22 mouse cellular contexts compared by ENCODE assay signal in the genomic region with DNA sequence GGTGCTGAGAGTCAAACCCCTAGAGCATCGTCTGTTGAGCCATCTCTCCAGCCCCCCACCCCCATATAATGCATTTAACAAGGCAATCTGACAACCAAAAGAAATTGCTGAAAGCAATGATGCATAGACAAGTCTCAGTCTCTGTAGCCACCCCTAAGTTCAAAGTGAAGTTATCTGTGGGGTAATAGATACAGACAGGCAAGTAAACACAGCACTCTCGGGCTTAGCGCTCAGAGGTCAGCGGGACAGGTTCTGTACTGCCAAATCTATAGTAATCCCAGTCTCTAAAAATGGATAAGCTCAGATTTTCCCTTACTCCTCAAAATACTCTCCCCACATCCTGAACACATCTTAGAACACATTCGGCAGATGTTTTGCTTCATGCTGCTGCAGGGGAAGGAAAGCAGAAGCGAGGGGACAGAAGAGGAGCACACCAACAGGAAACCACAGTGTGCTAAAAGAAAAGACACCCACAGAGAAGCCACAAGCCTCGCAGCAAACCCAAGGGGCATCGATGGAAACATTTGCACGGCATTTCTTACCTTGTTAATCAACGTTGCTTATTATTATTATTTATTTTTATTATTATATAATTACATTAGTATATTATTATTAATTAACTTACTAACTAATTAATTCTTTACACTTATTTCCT. TPM values are rescaled to one million over a fixed set of nuclear protein-coding genes. Genes with fewer than 3 reads are reported as not detected.
A peak's percentile ranks its signal among the peaks of the same experiment; 100 is the strongest.
DNase-seq lines count a peak whose midpoint lies in the region; ATAC-seq lines count a peak whose summit lies in the region.
"Had no signal": no experiment of that assay in that cellular context is flagged by ENCODE, and none has a peak within 500 bp of the region (broad histone marks: within the 10 kb centered on the region; RNA-seq: fewer than 3 reads in every experiment).

No protein-coding gene starts in this region.

- no peak overlapping the region for H3K4me3 ChIP-seq in lung, embryonic 16.5 days (ENCODE audit: low read length)
- H3K4me3 ChIP-seq: forebrain, embryonic 13.5 days; gastrocnemius, adult 2 months; heart, embryonic 12.5 days; hindbrain, embryonic 13.5 days; neural tube, embryonic 13.5 days had no signal

- peak; percentile 49; the same call in 1 of the 2 replicates for ATAC-seq in lung, embryonic 16.5 days (ENCODE audit: low read depth)
- ATAC-seq: forebrain, embryonic 13.5 days; Patski had no signal

- no peaks in the 10 kb centered on the region for H3K36me3 ChIP-seq in lung, embryonic 16.5 days (ENCODE audit: control insufficient read depth, insufficient read depth, low read length)
- H3K36me3 ChIP-seq: G1E; heart, embryonic 12.5 days; hindbrain, embryonic 13.5 days; neural tube, embryonic 13.5 days had no signal

- WGBS in lung, embryonic 16.5 days: 47% methylated on average over 10 of the region's 10 CpGs

- H3K27me3 ChIP-seq in lung, embryonic 16.5 days (ENCODE audit: control insufficient read depth, insufficient read depth, low read depth, low read length): no peaks in the 10 kb centered on the region
- H3K27me3 ChIP-seq: forebrain, embryonic 13.5 days; heart, embryonic 12.5 days; hindbrain, embryonic 13.5 days; neural tube, embryonic 13.5 days had no signal

- DNase-seq in heart, adult 11 months: peak; percentile 51
- no peak for DNase-seq in heart, adult 8-10 months (ENCODE audit: low spot score)
- DNase-seq in lung, postnatal 36 days: no peak
- DNase-seq in T-cell, adult 2 months (ENCODE audit: low spot score): peak; percentile 51
- DNase-seq in retina, postnatal 1 day: peak; percentile 5
- no peak for DNase-seq in right cerebral cortex, postnatal 4 days
- no peak for DNase-seq in testis, postnatal 10 days (ENCODE audit: low spot score)
- DNase-seq: adrenal gland, adult 8-10 months; cerebellum, adult 18-20 months; cerebellum, postnatal 14 days; gastrocnemius, adult 2 months; kidney, adult 11 months; midbrain, embryonic 14.5 days had no signal

- no peaks in the 10 kb centered on the region for H3K4me1 ChIP-seq in lung, embryonic 16.5 days (replicated peaks; ENCODE audit: control insufficient read depth, insufficient read depth, low read length)
- H3K4me1 ChIP-seq: heart, embryonic 12.5 days; hindbrain, embryonic 13.5 days; neural tube, embryonic 13.5 days had no signal

- no peak overlapping the region for H3K27ac ChIP-seq in lung, embryonic 16.5 days (ENCODE audit: low read length)
- H3K27ac ChIP-seq: forebrain, embryonic 13.5 days; gastrocnemius, adult 2 months; hindbrain, embryonic 13.5 days; liver, embryonic 14.5 days; neural tube, embryonic 13.5 days had no signal

- H3K9me3 ChIP-seq in lung, embryonic 16.5 days (ENCODE audit: control insufficient read depth, low read length): no peaks in the 10 kb centered on the region
- H3K9me3 ChIP-seq: forebrain, embryonic 13.5 days; heart, embryonic 12.5 days; hindbrain, embryonic 13.5 days; neural tube, embryonic 13.5 days had no signal

- no peak overlapping the region for H3K9ac ChIP-seq in lung, embryonic 16.5 days (ENCODE audit: low read length)
- H3K9ac ChIP-seq: forebrain, embryonic 13.5 days; heart, embryonic 12.5 days; hindbrain, embryonic 13.5 days; liver, embryonic 14.5 days; neural tube, embryonic 13.5 days had no signal

- H3K4me2 ChIP-seq in lung, embryonic 16.5 days (ENCODE audit: low read depth, low read length): no peak overlapping the region
- H3K4me2 ChIP-seq: forebrain, embryonic 13.5 days; heart, embryonic 12.5 days; hindbrain, embryonic 13.5 days; neural tube, embryonic 13.5 days had no signal

RNA-seq across cellular contexts. Expression of a gene that starts 16.8 kb away (rescaled TPM):
- total RNA-seq in heart, adult 8-10 months (2022): under 1 TPM in 2 of 4 experiments, not detected in 2; 0.20 to 0.44 TPM
- polyA plus RNA-seq in lung, embryonic 16.5 days (2015; fragmentation: Nextera tagmentation; extraction: Ambion mirVana): 0.25 TPM in 1 of 2 replicates, not detected in the other
- polyA plus RNA-seq: G1E; Patski; small intestine, adult 2 months had no signal

Comparison
In these comparisons a context has a peak if more than half of its experiments do, and no peak if none do; other contexts are left out.
1. DNase-seq: peak in heart, adult 11 months (single experiment), T-cell, adult 2 months (single experiment) and retina, postnatal 1 day (single experiment); none in heart, adult 8-10 months (single experiment), lung, postnatal 36 days (single experiment), right cerebral cortex, postnatal 4 days (single experiment) and testis, postnatal 10 days (single experiment).